Mouse (Mus musculus) intestine, embryonic 14.5 days (tissue): ENCODE measurements around the gene Gm20379. TPM values are rescaled to one million over a fixed set of nuclear protein-coding genes. Genes with fewer than 3 reads are reported as not detected.

Experiments
- ATAC-seq: fragments of 200-750 bp; cut with Nextera tagmentation; replicated peaks from 2 replicates; pipeline ENCODE4 v1.8.0; 2017; ENCODE audit warnings: low read depth, moderate number of reproducible peaks, moderate TSS enrichment, moderate library complexity; ENCODE audit not compliant: low FRiP score, low TSS enrichment
- DNase-seq: peaks from one replicate; pipeline ENCODE4 v3.0.0-alpha.2; 2018; ENCODE audit warnings: low spot score
- H3K27ac ChIP-seq: fragments of 300-500 bp; sonication (generic); 2 replicates; pipeline ENCODE4 v1.5.1; 2014; ENCODE audit warnings: low read depth, mild to moderate bottlenecking, control low read depth
- H3K27me3 ChIP-seq: fragments of 300-500 bp; sonication (generic); replicated peaks from 2 replicates; pipeline ENCODE4 v1.6.1; 2014; ENCODE audit warnings: low read length, control low read depth; ENCODE audit not compliant: control insufficient read depth, insufficient read depth
- H3K36me3 ChIP-seq: fragments of 300-500 bp; sonication (generic); 2 replicates; pipeline ENCODE4 v1.6.1; 2014; ENCODE audit warnings: low read length, control low read depth; ENCODE audit not compliant: control insufficient read depth, insufficient read depth
- H3K4me1 ChIP-seq: fragments of 300-500 bp; sonication (generic); replicated peaks from 2 replicates; pipeline ENCODE4 v1.6.1; 2014; ENCODE audit warnings: low read length, control low read depth, mixed read lengths; ENCODE audit not compliant: control insufficient read depth, insufficient read depth
- H3K4me2 ChIP-seq: fragments of 300-500 bp; sonication (generic); 2 replicates; pipeline ENCODE4 v1.6.1; 2014; ENCODE audit warnings: low read length
- H3K4me3 ChIP-seq: fragments of 300-500 bp; sonication (generic); 2 replicates; pipeline ENCODE4 v1.5.1; 2014; ENCODE audit warnings: low read depth, low read length, control low read depth, mixed read lengths
- H3K9ac ChIP-seq: fragments of 300-500 bp; sonication (generic); 2 replicates; pipeline ENCODE4 v1.6.1; 2014; ENCODE audit warnings: mild to moderate bottlenecking, low read length
- H3K9me3 ChIP-seq: fragments of 300-500 bp; sonication (generic); 2 replicates; pipeline ENCODE4 v1.6.1; 2016; ENCODE audit warnings: low read length, control low read depth; ENCODE audit not compliant: control insufficient read depth
- WGBS: fragments of 180-500 bp; shearing (Covaris S2); extraction: QIAGEN DNeasy Blood & Tissue Kit; methylation state at CpG from one replicate; pipeline ENCODE4 v1.1.7; 2014; 5-methylcytosine and 5-hydroxymethylcytosine counted together
- polyA plus RNA-seq: library from polyadenylated mRNA; unstranded; fragments of >200 nt; fragmentation: Nextera tagmentation; extraction: Ambion mirVana; gene quantifications from 2 replicates; pipeline ENCODE4 v1.2.1, GENCODE M21; 2014

The Gm20379 gene
- polyA plus RNA-seq, 1 experiment from 2014 or later: 1.1 TPM

GRCm38 (mm10) chr13:92293883-92294282 is 11.9 kb upstream of the Gm20379 start:
- no peak for DNase-seq
- H3K4me1 ChIP-seq: no peaks in the 10 kb centered on the region
- no peak for ATAC-seq

GRCm38 (mm10) chr13:92296490-92296889 is 9.3 kb upstream of the Gm20379 start:
- Histone ChIP-seq H3K27me3 (no peaks in the 10 kb centered on the region), H3K4me2 (no peak overlapping the region), H3K9me3 (no peaks in the 10 kb centered on the region), H3K4me1 (no peaks in the 10 kb centered on the region), H3K27ac (no peak overlapping the region), H3K4me3 (no peak overlapping the region), H3K9ac (no peak overlapping the region), H3K36me3 (peaks cover 13% of the 10 kb centered on the region)
- ATAC-seq: no peak
- DNase-seq: no peak
- 97% methylated on average over 4 of the region's 4 CpGs for WGBS

More at GRCm38 (mm10) chr13:92293883-92294282, 11.9 kb upstream of the Gm20379 start:
- Histone ChIP-seq H3K9ac (no peak overlapping the region), H3K4me2 (no peak overlapping the region), H3K4me3 (no peak overlapping the region), H3K36me3 (peaks cover 14% of the 10 kb centered on the region; the same call in 1 of the 2 replicates), H3K9me3 (no peaks in the 10 kb centered on the region), H3K27ac (no peak overlapping the region), H3K27me3 (no peaks in the 10 kb centered on the region)
- WGBS: 67% methylated on average over 5 of the region's 5 CpGs

GRCm38 (mm10) chr13:92297021-92297420 is 8.8 kb upstream of the Gm20379 start:
- H3K27ac ChIP-seq: no peak overlapping the region
- peaks cover 13% of the 10 kb centered on the region for H3K36me3 ChIP-seq
- H3K4me3 ChIP-seq: no peak overlapping the region
- no peaks in the 10 kb centered on the region for H3K9me3 ChIP-seq
- WGBS: 88% methylated on average over 2 of the region's 2 CpGs
- H3K4me2 ChIP-seq: no peak overlapping the region
- no peaks in the 10 kb centered on the region for H3K27me3 ChIP-seq
- ATAC-seq (no peak), DNase-seq (no peak)
- H3K9ac ChIP-seq: no peak overlapping the region
- no peaks in the 10 kb centered on the region for H3K4me1 ChIP-seq

- Histone ChIP-seq H3K27ac (no peak overlapping the region), H3K4me2 (no peak overlapping the region), H3K27me3 (no peaks in the 10 kb centered on the region), H3K4me3 (no peak overlapping the region), H3K4me1 (no peaks in the 10 kb centered on the region), H3K9me3 (no peaks in the 10 kb centered on the region), H3K36me3 (peaks cover 13% of the 10 kb centered on the region), H3K9ac (no peak overlapping the region)
- DNase-seq (no peak), ATAC-seq (no peak)
- WGBS: 73% methylated on average over 1 of the region's 1 CpGs
These were observed 6.3 kb upstream of the Gm20379 start for GRCm38 (mm10) chr13:92299522-92299921.

GRCm38 (mm10) chr13:92301754-92302153 is 4.0 kb upstream of the Gm20379 start:
- no peak for ATAC-seq

GRCm38 (mm10) chr13:92302466-92302865 is 3.3 kb upstream of the Gm20379 start:
- Histone ChIP-seq H3K36me3 (peaks cover 15% of the 10 kb centered on the region), H3K27ac (no peak overlapping the region), H3K27me3 (no peaks in the 10 kb centered on the region), H3K4me1 (no peaks in the 10 kb centered on the region), H3K9me3 (no peaks in the 10 kb centered on the region), H3K4me2 (no peak overlapping the region), H3K9ac (no peak overlapping the region), H3K4me3 (no peak overlapping the region)
- ATAC-seq (no peak), DNase-seq (no peak)
- 74% methylated on average over 4 of the region's 4 CpGs for WGBS

More at GRCm38 (mm10) chr13:92301754-92302153, 4.0 kb upstream of the Gm20379 start:
- no peak overlapping the region for H3K9ac ChIP-seq
- no peak for DNase-seq
- peaks cover 15% of the 10 kb centered on the region for H3K36me3 ChIP-seq
- no peaks in the 10 kb centered on the region for H3K27me3 ChIP-seq
- no peaks in the 10 kb centered on the region for H3K4me1 ChIP-seq
- H3K9me3 ChIP-seq: no peaks in the 10 kb centered on the region
- no peak overlapping the region for H3K4me2 ChIP-seq
- 74% methylated on average over 4 of the region's 4 CpGs for whole genome bisulfite sequencing
- no peak overlapping the region for H3K4me3 ChIP-seq
- no peak overlapping the region for H3K27ac ChIP-seq

- Histone ChIP-seq H3K4me1 (no peaks in the 10 kb centered on the region), H3K27ac (no peak overlapping the region), H3K4me3 (no peak overlapping the region), H3K36me3 (peaks cover 21% of the 10 kb centered on the region), H3K9me3 (no peaks in the 10 kb centered on the region), H3K9ac (no peak overlapping the region), H3K27me3 (no peaks in the 10 kb centered on the region), H3K4me2 (no peak overlapping the region)
- ATAC-seq: no peak
- DNase-seq: no peak
- 71% methylated on average over 8 of the region's 8 CpGs for WGBS
These were observed 2.5 kb upstream of the Gm20379 start for GRCm38 (mm10) chr13:92303062-92303948.

- Histone ChIP-seq H3K9me3 (no peaks in the 10 kb centered on the region), H3K36me3 (peaks cover 27% of the 10 kb centered on the region), H3K4me3 (no peak overlapping the region), H3K9ac (no peak overlapping the region), H3K27ac (no peak overlapping the region), H3K4me2 (no peak overlapping the region), H3K4me1 (no peaks in the 10 kb centered on the region), H3K27me3 (no peaks in the 10 kb centered on the region)
- DNase-seq: no peak
- no peak for ATAC-seq
- 95% methylated on average over 5 of the region's 5 CpGs for WGBS
These were observed 1.5 kb upstream of the Gm20379 start for GRCm38 (mm10) chr13:92304291-92304690.

- no peak overlapping the region for H3K4me3 ChIP-seq
- ATAC-seq (no peak), DNase-seq (no peak)
- no peaks in the 10 kb centered on the region for H3K27me3 ChIP-seq
- no peaks in the 10 kb centered on the region for H3K9me3 ChIP-seq
- H3K9ac ChIP-seq: no peak overlapping the region
- WGBS: 84% methylated on average over 5 of the region's 5 CpGs
- peaks cover 17% of the 10 kb centered on the region for H3K36me3 ChIP-seq
- H3K4me1 ChIP-seq: no peaks in the 10 kb centered on the region
- no peak overlapping the region for H3K27ac ChIP-seq
- no peak overlapping the region for H3K4me2 ChIP-seq
These were observed 8.8 kb downstream of the Gm20379 start for GRCm38 (mm10) chr13:92314613-92315012.
